Mouse (Mus musculus) inflammation-experienced regulatory T-cells, adult 6 months (primary cell): ENCODE results near the gene Atf6b. TPM values are rescaled to one million over a fixed set of nuclear protein-coding genes. Genes with fewer than 3 reads are reported as not detected.

Experiments used
- ATAC-seq: one replicate; pipeline ENCODE4 v1.8.0; 2017
- polyA plus RNA-seq, 3 experiments: library from polyadenylated mRNA; unstranded; fragments of 100-300 nt; shearing (Covaris generic); gene quantifications; one replicate each; pipeline ENCODE4 v1.2.1; 2017

The Atf6b gene
- polyA plus RNA-seq, 3 experiments from 2014 or later, result 19.0 to 21.9 (median 19.3) TPM

- no peak for ATAC-seq
These were observed 2.3 kb downstream of the Atf6b start for GRCm38 (mm10) chr17:34649106-34649864.

GRCm38 (mm10) chr17:34650781-34651180, 3.8 kb downstream of the Atf6b start:
- ATAC-seq, result no peak

GRCm38 (mm10) chr17:34651507-34652221, 4.7 kb downstream of the Atf6b start:
- no peak for ATAC-seq

- no peak for ATAC-seq
These were observed 5.6 kb downstream of the Atf6b start for GRCm38 (mm10) chr17:34652546-34652945.

GRCm38 (mm10) chr17:34652985-34653384, 6.0 kb downstream of the Atf6b start:
- ATAC-seq, result no peak

GRCm38 (mm10) chr17:34653746-34654285, 6.9 kb downstream of the Atf6b start:
- ATAC-seq, result no peak

- no peak for ATAC-seq
These were observed 7.4 kb downstream of the Atf6b start for GRCm38 (mm10) chr17:34654392-34654791.

- no peak for ATAC-seq
These were observed 8.2 kb downstream of the Atf6b start for GRCm38 (mm10) chr17:34655160-34655559.

- ATAC-seq, result no peak
These were observed 8.6 kb downstream of the Atf6b start for GRCm38 (mm10) chr17:34655581-34655991.

GRCm38 (mm10) chr17:34656666-34657065, 9.7 kb downstream of the Atf6b start:
- no peak for ATAC-seq

GRCm38 (mm10) chr17:34657271-34657670, 10.3 kb downstream of the Atf6b start:
- no peak for ATAC-seq

GRCm38 (mm10) chr17:34658145-34658544, 11.2 kb downstream of the Atf6b start:
- ATAC-seq, result no peak

GRCm38 (mm10) chr17:34658591-34658990, 11.6 kb downstream of the Atf6b start:
- ATAC-seq, result no peak

GRCm38 (mm10) chr17:34659181-34659896, 12.4 kb downstream of the Atf6b start:
- ATAC-seq, result no peak

GRCm38 (mm10) chr17:34659897-34660214, 12.9 kb downstream of the Atf6b start:
- no peak for ATAC-seq

GRCm38 (mm10) chr17:34660259-34660820, 13.4 kb downstream of the Atf6b start:
- no peak for ATAC-seq

GRCm38 (mm10) chr17:34661121-34661591, 14.2 kb downstream of the Atf6b start:
- ATAC-seq, result no peak

- ATAC-seq, result no peak
These were observed 15.5 kb downstream of the Atf6b start for GRCm38 (mm10) chr17:34662468-34662867.

- no peak for ATAC-seq
These were observed 16.0 kb downstream of the Atf6b start for GRCm38 (mm10) chr17:34662978-34663377.

- no peak for ATAC-seq
These were observed 16.6 kb downstream of the Atf6b start for GRCm38 (mm10) chr17:34663558-34663957.

- ATAC-seq, result no peak
These were observed 17.5 kb downstream of the Atf6b start for GRCm38 (mm10) chr17:34664472-34664871.

- ATAC-seq, result no peak
These were observed 23.3 kb downstream of the Atf6b start, which contains the start of gene Tnxb for GRCm38 (mm10) chr17:34670235-34670634. TSS of gene Tnxb (plus strand) at chr17:34670535.
